Mouse (Mus musculus) liver, embryonic 14.5 days (tissue): ENCODE measurements at regions not wholly inside any gene's neighbourhood (a gene's known extent, or its start where the extent isn't known, plus 50 kb on each side); places are given as distances from the start of the nearest gene placed in this dataset.

ENCODE experiments used
- CTCF ChIP-seq: IDR thresholded peaks from 2 replicates; pipeline ENCODE4 v1.5.1; 2016; ENCODE audit warnings: antibody characterized with exemption, low read depth, control low read depth
- EP300 ChIP-seq: IDR thresholded peaks from 2 replicates; pipeline ENCODE4 v1.6.1; 2016; ENCODE audit warnings: antibody characterized with exemption, low read depth

DNA sequence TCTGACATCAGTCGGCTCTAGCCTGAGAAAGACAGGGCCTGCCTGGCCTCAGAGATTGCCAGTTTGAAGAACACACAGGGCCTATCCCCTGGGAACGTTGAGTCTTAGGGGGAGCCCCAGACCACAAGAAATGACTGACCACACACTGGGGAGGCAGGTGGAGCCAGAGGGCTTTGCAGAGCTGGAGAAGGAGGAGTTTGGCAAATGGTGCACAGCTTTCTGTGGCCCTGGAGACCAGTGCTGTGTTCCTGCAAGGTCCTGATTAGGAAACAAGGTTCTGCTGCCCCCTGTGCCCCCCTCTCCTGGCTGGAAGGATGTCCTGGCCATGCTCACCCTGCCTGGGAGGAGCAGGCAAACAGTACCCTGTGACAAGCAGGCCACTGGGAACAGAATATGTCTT lies 82.2 kb upstream of the 1600014C23Rik start:
- TF ChIP-seq CTCF (no peak), EP300 (no peak)
